Mouse (Mus musculus) liver, adult 2 months (tissue): ENCODE results near the gene Lingo4.

Source experiments
- CTCF ChIP-seq: fragments of 200-500 bp; IDR thresholded peaks from 2 replicates; pipeline ENCODE4 v1.5.1; 2011; ENCODE audit warnings: low read depth, low read length, control low read depth
- POLR2A ChIP-seq: fragments of 200-500 bp; IDR thresholded peaks from 2 replicates; pipeline ENCODE4 v1.6.1; 2011; ENCODE audit warnings: low read length, control low read depth; ENCODE audit not compliant: insufficient read depth; ENCODE audit errors: extremely low read depth

DNA sequence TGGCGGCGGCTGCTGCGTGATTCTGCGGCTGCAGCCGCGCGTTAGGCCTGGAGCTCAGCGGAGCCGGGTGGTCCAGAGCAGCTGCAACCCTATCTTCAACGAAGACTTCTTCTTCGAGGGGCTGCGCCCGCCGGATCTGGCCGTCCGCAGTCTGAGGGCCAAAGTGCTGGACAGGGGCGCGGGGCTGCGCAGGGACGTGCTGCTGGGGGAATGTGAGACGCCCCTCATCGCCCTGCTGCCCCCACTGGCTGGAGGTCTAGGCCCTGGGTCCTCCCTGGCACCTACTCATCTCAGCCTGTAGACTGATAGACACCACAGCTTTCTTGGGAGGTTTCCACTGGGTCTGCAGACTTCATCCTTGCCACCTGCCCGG is 34.2 kb upstream of the Lingo4 start:
- TF ChIP-seq CTCF (no peak), POLR2A (no peak)
